Mouse (Mus musculus): Measurements from ENCODE around the gene Akap9. TPM values are rescaled to one million over a fixed set of nuclear protein-coding genes. Genes with fewer than 3 reads are reported as not detected.
"Not testable (repeated sequence)": the region's sequence is repeated elsewhere in the genome, so short reads cannot be mapped to it uniquely, and the experiment has no call there.

Akap9 gene
- polyA plus RNA-seq, 1 experiment = 13.9 TPM

DNA sequence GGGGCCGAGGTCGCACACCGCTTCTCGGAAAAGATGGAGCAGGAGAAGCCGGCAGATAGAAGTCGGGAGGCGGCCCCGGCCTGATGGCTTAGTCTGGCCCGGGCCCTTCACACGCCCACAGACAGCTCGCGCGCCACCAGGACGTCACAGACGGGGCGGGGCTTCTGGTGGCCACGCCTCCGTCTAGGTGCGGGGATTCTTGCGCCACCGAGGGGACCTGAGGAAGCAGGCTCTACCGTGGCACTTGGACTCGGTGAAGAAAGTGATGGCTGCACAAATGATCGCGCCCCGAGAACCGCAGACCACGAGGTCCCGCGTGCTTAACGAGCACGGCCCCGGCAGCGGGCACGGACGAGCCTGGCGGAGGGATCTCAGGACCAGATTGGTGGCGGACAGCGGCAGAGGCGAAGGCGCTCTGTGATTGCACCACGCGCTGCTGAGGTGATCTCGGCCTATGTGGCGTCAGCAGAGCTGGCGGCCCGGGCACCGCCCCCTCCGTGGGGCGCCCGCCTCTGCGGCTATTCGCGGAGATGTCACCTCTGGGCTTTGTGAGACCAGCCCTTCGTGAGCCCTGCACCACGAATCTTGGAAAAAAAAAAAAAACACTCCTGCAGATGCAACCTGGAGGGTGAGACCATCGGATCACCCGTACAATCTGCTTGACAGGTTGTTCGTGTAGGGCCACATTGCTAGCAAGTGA is 176.6 kb downstream of the Akap9 start, which contains the start of gene Cyp51:
TSS of gene Cyp51 (minus strand) at position 406 of the 700 bp plus-strand sequence.
- WGBS = under 1% methylated on average over 59 of the region's 59 CpGs
- peak; percentile 84 for DNase-seq
- peak within 1 kb of the TSS; percentile 72 for H3K4me3 ChIP-seq (ENCODE audit: control insufficient read depth, insufficient read depth, low read length)
- no peaks in the 10 kb centered on the region for H3K27me3 ChIP-seq (ENCODE audit: control insufficient read depth, insufficient read depth, low read length)
- TF ChIP-seq CTCF (IDR thresholded peaks at IDR 0.05; ENCODE audit: borderline replicate concordance, control insufficient read depth, extremely low read depth, insufficient read depth, low read length, poor library complexity) (no peak), POLR2A (IDR thresholded peaks at IDR 0.05; ENCODE audit: control insufficient read depth, extremely low read depth, insufficient read depth, low read length, poor library complexity) (no peak)
- peaks cover 4% of the 10 kb centered on the region for H3K4me1 ChIP-seq (replicated peaks; ENCODE audit: control insufficient read depth, insufficient read depth, low read length)
- H3K27ac ChIP-seq (ENCODE audit: control insufficient read depth, insufficient read depth, low read length) = no peak within 1 kb of the TSS
- no peaks in the 10 kb centered on the region for H3K36me3 ChIP-seq (ENCODE audit: control insufficient read depth, insufficient read depth, low read length)

DNA sequence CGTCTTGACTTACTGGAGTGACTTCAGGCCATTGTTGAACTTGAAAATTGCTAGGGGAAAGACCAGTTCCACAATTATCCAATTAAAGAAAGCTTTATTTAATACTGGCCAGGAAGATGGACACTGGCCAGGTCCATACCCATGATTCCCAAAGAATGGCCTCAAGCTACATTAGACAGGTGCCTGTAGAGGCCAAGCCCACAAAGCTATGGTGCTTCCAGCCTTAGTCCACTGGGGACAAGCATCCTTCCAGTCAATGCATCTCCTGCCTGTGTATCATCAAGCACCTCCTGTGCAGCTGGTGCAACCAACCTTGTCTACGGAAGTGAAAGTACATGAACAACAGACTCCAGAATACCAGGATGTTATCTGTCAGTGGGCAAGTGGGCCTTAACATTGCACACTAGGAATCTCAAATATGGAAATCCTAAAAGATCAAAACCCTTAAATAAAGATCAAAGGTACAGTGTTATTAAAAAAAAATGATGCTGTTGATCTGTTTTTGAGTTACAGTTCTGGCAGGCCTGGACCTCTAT is 177.9 kb downstream of the Akap9 start:
- H3K27me3 ChIP-seq (ENCODE audit: control insufficient read depth, insufficient read depth, low read length) = no peaks in the 10 kb centered on the region
- no peak for TF ChIP-seq POLR2A (IDR thresholded peaks at IDR 0.05; ENCODE audit: control insufficient read depth, extremely low read depth, insufficient read depth, low read length, poor library complexity)
- TF ChIP-seq CTCF (IDR thresholded peaks at IDR 0.05; ENCODE audit: borderline replicate concordance, control insufficient read depth, extremely low read depth, insufficient read depth, low read length, poor library complexity) = no peak
- H3K4me1 ChIP-seq (replicated peaks; ENCODE audit: control insufficient read depth, insufficient read depth, low read length) = peaks cover 4% of the 10 kb centered on the region
- DNase-seq = no peak
- no peaks in the 10 kb centered on the region for H3K36me3 ChIP-seq (ENCODE audit: control insufficient read depth, insufficient read depth, low read length)
- 93% methylated on average over 2 of the region's 2 CpGs for WGBS
- H3K4me3 ChIP-seq (ENCODE audit: control insufficient read depth, insufficient read depth, low read length) = no peak overlapping the region
- H3K27ac ChIP-seq (ENCODE audit: control insufficient read depth, insufficient read depth, low read length) = no peak overlapping the region

DNA sequence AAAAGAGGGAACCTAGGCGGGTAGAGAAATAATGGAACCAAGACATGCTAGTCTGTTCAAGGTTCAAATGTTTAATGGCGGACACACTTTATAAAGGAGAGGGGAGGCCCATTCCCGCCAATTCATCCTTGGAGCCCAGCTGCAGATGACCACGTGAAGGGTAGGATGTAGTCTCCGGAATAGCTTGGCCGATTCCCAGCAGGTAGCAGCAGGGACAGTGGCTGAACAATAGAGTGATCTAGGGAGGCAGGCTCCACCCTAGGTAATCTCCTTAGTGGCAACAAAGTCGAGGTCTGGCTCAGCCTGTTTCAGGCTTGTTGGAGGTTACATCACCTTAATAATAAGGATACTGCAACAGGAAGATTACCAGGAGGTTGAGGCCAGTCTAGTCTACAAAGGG is 179.2 kb downstream of the Akap9 start:
- not testable (repeated sequence) for H3K36me3 ChIP-seq (ENCODE audit: control insufficient read depth, insufficient read depth, low read length); H3K4me3 ChIP-seq (ENCODE audit: control insufficient read depth, insufficient read depth, low read length); H3K27ac ChIP-seq (ENCODE audit: control insufficient read depth, insufficient read depth, low read length); H3K4me1 ChIP-seq (replicated peaks; ENCODE audit: control insufficient read depth, insufficient read depth, low read length); DNase-seq; H3K27me3 ChIP-seq (ENCODE audit: control insufficient read depth, insufficient read depth, low read length)
- WGBS = 89% methylated on average over 7 of the region's 7 CpGs

DNA sequence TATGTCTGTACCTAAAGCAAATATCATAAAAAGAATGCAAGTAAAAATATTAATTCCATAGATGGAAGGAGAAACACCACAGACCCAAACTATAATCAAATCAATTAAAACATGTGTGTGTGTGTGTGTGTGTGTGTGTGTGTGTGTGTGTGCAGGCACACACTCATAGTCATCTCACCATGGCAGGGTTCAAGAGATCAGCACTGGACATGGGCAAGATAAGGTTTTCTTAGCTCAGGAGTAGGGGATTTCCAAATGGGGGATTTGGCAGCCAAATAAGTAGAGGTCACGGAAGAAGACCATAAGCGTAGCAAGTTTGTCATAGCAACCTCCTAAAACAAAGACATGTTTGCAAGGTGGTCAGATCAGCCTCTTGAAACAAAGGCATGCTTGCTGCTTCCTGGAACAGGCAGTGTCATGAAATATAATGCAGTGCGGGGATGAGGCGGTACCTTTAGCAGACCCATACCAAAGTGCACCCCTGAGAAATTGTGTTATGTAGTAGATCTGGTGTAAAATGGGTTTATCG is 184.8 kb downstream of the Akap9 start:
- H3K27ac ChIP-seq (ENCODE audit: control insufficient read depth, insufficient read depth, low read length) = no peak overlapping the region
- WGBS = 94% methylated on average over 5 of the region's 5 CpGs
- H3K36me3 ChIP-seq (ENCODE audit: control insufficient read depth, insufficient read depth, low read length) = no peaks in the 10 kb centered on the region
- no peak overlapping the region for H3K4me3 ChIP-seq (ENCODE audit: control insufficient read depth, insufficient read depth, low read length)
- H3K27me3 ChIP-seq (ENCODE audit: control insufficient read depth, insufficient read depth, low read length) = no peaks in the 10 kb centered on the region
- no peak for TF ChIP-seq CTCF (IDR thresholded peaks at IDR 0.05; ENCODE audit: borderline replicate concordance, control insufficient read depth, extremely low read depth, insufficient read depth, low read length, poor library complexity)
- no peak for TF ChIP-seq POLR2A (IDR thresholded peaks at IDR 0.05; ENCODE audit: control insufficient read depth, extremely low read depth, insufficient read depth, low read length, poor library complexity)
- no peaks in the 10 kb centered on the region for H3K4me1 ChIP-seq (replicated peaks; ENCODE audit: control insufficient read depth, insufficient read depth, low read length)
- DNase-seq = no peak

Other genes starting within 250 kb of the Akap9 start
- gene Ankib1, start 125.1 kb upstream of the Akap9 start, polyA plus RNA-seq (2012; rRNA removed) = 10.4 and 10.5 TPM in 2 replicates
- gene Krit1, start 124.9 kb upstream of the Akap9 start, polyA plus RNA-seq (2012; rRNA removed) = 17.2 and 19.9 TPM in 2 replicates
- 0.08 and 0.11 TPM in 2 replicates for gene Lrrd1, start 82.9 kb upstream of the Akap9 start, polyA plus RNA-seq (2012; rRNA removed)
- 2.6 and 3.0 TPM in 2 replicates for gene Mterf1a, start 34.1 kb upstream of the Akap9 start, polyA plus RNA-seq (2012; rRNA removed)
- gene Cyp51, start 176.7 kb downstream of the Akap9 start, polyA plus RNA-seq (2012; rRNA removed) = 20.8 and 22.6 TPM in 2 replicates